Mouse (Mus musculus) adrenal gland, adult 18-20 months (tissue): ENCODE measurements around the gene Ptprg. TPM values are rescaled to one million over a fixed set of nuclear protein-coding genes. Genes with fewer than 3 reads are reported as not detected.
"Not testable (repeated sequence)": the region's sequence is repeated elsewhere in the genome, so short reads cannot be mapped to it uniquely, and the experiment has no call there.

Experiments
- DNase-seq, 2 experiments: peaks; one replicate each; pipeline ENCODE4 v3.0.0; 2021 to 2022; ENCODE audit warnings: low spot score in 2 of 2
- total RNA-seq, 2 experiments: library from RNA; stranded (reverse); gene quantifications; 1 replicate in 1 of 2; 2 replicates in 1 of 2; pipeline ENCODE4 v1.2.3; 2021

Gene Ptprg
- total RNA-seq, 2 experiments from 2014 or later: 78.0 to 111 TPM

DNA sequence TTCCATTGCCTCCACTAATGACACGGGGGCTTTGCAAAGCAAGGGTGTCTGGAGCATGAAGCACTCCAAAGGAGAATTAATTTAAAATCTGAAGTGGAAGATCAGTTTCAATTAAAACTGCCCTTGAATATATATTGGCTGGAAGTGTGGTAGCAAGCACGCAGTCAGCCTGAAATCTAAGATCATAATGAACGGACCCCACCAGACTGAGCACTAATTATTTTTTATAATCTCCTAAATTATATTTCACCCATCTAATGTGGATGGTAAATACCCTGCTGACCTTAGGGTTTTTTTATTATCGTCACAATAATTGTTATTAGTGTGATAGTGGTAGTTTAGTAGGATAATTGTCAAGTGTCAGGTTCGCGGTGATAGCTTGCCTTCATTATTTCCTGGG is 397.0 kb downstream of the Ptprg start:
- no peak for DNase-seq

DNA sequence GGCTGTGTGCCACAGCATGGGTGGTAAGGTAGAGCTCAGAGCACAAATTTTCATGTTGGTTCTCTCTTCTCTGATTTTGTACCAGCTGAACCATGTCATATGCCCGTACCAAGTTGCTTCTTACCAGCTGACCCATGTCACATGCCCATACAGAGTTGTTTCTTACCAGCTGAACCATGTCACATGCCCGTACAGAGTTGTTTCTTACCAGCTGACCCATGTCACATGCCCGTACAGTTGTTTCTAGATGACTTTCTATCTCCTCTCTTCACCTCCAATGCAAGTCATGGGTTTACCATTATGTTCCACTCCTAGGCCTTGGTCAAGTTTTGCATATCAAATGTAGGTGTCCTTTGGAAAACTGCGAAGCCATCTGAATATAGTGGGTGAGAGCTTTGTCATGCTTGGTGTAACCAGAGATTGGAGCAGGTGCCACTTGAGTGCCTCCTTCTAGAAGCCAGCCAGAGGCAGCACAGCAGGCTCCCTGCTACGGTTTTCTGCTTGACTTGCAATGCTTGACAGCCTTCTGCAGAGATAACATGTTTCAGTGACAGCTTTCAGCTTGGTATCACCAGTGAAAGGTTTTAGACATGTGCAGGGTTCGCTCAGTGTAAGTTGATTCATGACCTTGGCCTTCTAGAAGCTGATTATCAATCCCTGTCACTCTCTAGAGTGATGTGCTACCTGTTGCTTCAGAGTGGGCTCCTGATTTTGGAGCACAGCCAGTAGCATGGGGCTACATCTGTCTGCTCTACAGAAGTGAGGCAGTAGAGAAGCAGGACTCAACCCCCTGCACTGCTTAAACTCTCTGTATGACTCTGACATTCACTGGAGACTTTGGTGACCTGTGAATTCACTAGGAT is 401.9 kb downstream of the Ptprg start:
- no peak for DNase-seq

DNA sequence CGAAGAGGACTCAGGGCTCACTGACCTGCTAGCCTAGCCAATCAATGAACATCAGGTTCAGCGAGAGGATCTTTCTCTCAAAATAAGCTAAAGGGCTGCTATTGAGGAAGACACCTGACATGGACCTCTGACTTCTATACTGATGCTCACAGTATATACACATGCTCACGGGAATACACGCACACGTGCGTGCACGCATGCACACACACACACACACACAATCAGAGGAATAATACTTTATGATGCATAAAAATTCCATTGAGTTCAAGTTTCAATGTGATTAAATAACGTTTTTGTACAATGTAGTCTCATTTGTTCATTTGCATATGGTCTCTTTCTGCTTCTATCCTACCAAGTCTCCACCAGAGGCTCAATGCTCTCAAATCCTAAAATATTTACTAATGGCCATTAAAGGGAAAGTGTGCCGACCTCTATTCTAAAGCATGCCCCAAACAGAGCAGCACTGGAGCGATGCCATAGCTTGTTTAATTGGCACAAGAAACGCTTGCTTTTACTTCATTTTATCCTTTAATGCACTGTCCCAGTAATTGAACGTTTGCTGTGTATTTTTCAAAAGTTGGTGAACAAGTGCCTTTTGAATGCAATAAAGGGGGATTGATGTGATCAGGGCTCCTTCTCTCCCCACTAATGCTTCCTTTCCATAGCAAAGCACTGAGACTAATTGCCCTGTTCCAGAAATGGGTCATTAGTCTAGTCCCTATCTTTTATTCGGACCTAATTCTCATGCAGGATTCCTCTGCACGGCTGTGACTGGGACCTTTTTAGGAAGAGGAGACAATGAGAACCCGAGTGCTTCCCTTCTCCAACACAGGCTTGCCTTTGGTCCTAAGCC is 407.2 kb downstream of the Ptprg start:
- no peak for DNase-seq

DNA sequence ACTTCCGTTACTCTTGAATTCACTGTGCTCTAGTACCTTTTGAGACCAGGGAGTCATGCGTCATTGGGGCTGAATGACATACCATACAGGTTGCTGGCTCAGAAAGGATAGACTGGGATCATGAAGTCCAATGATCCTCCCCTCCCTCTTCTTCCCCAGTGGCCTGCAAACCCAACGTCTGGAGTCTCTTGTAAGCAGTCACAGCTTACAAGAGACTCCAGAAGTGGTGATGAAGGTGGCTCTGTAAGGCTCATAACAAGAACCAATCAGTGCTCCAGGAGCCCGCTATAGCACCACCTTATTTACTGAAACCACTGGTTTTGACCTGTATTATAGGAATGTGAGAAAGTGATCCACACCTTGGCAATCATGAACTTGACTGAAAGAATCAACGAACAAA is 408.8 kb downstream of the Ptprg start:
- DNase-seq: no peak

DNA sequence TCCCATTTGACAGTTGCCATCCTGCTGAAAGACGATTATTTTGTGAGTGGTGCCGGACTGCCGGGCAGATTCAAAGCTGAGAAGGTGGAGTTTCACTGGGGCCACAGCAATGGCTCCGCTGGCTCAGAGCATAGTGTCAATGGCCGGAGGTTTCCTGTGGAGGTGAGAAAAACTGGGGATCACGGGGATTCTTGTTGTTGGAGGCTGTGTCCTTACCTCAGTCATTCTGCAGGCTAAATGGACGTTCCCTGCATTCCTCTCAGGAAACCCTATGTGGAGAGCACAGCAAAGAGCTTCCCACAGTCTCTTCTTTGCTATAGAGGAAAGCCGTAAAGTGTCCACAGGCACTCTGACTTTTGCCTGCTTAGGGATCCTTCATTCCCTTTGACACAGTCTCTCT is 409.2 kb downstream of the Ptprg start:
- DNase-seq: no peak

DNA sequence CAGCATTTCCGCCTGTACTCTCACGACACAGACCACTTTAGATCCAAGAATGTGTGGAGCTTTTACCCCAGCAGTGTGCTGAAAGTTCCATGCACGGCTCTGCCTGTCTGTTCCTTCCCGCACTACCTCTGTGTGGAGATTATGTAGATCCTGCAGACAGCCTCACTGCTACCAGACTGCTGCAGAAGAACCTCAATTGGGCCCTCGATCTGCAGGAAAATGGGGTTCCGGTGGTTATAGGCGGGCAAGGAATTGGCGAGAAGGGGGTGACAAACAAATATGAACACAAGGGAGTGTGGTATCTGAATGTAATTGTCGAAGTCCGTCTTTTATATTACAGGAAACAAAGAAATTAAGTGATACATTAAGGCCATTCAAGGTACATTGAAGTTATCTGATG is 410.5 kb downstream of the Ptprg start:
- DNase-seq: no peak

DNA sequence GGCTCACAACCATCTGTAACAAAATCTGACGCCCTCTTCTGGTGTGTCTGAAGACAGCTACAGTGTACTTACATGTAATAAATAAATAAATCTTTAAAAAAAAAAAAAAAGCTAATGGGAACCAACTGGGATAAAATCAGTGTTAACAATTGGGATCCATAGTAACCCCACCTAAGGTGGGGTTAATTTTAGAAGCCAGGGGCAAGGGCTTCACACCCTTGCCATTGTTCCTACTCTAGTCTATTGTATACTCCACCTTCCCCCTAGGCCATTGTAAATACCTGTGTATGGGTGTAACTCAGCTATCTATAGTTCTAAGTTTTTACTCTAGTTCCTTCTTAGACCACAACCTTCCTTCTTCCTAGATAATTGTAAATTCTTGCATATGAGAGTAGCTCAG is 411.0 kb downstream of the Ptprg start:
- not testable (repeated sequence) for DNase-seq

DNA sequence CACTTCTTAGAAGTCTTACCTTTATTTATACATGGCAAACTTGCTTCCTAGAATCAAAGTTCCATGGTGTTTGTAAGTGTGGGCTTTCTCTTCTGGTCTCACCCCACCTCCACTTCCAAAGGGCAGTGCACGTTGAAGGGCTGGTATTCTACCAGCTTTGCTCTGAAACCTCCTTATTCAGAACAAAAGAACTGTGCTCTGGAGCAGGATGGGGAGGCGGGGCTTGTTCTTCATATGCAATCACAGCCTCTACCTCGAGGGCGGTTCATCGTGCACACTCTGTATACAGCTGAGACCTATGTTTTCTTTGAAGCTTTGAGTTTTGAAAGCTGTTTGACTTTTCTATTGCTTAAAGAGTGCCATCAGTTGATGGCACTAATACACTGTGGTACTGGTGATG is 412.5 kb downstream of the Ptprg start:
- no peak for DNase-seq

DNA sequence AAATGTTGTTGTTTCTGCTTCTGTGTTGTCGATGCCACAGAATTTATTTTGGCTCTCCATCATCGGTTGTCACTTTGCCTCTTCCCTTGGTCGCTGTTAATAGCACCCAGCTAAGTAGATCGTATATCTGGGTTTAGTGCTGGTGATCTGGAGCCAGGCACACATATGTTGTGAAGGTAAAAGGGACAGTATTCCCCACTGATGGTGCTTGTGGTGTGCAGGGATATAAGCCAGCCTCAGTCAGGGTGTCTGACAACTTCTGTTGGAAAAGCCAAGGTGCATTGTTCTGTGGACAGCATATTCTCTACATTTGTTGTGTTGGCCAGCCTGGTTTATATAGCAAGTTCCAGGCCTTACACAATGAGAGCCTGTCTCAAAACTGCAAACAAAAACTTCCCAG is 428.4 kb downstream of the Ptprg start:
- DNase-seq: no peak

DNA sequence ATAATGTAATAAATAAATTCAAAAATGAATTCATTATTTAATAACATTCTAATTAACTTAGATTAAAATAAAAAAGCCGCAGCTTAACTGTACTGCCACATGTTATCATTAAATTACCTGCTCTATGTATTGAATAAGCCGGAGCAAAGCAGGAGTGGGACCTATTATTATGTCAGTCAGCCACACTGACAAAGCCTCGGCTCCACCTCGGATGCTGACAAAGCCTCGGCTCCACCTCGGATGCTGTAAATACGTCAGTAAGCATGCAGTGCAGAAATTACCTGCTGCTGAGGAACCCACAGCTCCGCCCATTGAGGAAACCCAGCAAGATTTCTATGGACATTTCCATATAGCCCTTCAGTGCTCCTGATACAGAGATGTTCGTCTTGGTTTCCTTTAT is 429.7 kb downstream of the Ptprg start:
- DNase-seq: no peak

DNA sequence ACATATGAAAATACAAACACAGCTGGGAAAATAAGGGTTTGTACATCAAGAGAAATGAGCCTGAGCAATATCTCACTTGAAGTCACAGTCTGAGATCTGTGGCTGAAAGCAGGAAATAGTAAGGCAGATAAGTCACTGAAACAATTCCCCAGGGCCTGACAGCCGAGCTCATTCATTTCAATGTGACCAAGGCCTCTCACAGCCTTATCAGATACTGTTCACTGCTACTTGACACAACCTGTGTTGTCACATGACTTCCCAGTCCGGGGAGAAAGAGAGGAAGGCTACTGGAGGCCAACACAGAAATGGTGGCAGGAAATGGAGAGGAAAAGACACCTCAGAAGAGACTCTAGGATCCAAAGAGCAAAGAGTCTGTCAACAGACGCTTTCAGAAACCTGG is 430.8 kb downstream of the Ptprg start:
- no peak for DNase-seq

DNA sequence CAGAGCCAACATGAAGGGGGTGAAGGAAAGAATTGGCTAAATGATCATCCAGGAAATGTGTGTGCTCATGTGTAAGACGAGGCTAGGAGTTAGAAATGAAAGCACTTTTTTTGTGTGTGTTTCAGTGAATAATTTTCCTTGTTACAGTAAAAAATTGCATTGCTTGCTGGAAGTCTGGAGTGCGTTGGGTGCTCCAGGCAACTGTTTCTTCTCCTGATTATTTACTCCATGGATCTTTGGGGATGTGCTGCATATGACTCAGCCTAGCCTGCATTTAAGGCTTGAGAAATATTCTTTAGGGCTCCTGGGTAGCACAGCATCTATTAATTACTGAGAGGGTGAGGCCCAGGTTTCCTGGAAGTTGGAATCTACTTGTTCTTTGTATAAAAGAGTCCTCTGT is 435.6 kb downstream of the Ptprg start:
- no peak for DNase-seq

DNA sequence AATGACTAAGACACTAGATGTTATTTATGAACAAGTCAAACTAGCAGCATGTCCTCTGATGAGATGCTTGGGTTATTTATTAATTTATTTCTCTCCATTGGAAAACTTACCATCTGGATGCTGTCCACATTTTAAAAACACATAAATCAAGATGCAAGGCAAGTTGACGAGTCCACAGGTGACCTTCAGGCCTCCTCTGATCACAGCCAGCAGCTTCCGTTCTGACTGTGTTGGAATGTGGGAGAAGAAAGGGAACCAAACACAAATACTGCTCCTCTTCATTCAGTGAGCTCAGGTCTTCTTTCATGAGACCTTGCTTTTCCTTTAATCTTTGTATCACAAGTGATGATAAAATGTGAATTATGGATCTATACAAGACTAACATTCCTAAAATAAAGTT is 437.8 kb downstream of the Ptprg start:
- DNase-seq: no peak

DNA sequence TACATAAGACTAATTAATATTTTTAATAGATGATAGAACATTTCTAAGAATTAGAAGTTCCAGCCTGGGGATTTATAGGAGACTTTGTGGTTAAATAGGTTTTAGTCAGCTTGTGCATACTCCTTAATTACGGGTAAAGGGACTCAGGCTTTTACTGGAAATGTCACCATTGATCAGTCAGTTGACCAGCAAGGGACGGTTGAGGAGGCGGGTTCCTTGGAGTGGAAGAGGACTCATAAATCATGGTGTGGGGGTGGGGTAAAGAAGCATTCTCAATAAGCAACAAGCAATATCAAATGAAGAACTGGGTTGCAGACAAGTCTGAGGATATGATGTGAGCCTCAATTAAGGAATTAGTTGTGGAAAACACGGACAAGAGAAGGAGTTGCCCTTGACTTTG is 438.8 kb downstream of the Ptprg start:
- DNase-seq: no peak

DNA sequence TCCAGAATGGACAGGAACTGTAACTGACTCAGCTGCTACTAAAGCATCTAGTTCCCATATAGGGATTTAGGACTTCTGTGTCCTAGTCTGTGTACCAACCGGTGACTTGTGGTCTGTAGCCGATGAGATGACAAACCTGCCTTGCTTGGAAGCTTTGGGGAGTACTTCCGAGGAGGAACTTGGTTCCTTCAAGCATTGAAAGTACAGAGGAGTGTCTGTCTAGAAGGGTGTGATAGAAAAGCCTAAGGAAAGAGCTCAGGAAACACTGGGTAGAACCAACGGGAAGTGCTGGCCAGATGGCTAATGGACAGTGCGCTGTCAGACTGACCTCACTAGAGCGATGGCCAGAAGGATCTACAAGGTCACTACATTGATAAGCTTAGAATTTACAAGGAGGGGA is 439.2 kb downstream of the Ptprg start:
- DNase-seq: no peak

DNA sequence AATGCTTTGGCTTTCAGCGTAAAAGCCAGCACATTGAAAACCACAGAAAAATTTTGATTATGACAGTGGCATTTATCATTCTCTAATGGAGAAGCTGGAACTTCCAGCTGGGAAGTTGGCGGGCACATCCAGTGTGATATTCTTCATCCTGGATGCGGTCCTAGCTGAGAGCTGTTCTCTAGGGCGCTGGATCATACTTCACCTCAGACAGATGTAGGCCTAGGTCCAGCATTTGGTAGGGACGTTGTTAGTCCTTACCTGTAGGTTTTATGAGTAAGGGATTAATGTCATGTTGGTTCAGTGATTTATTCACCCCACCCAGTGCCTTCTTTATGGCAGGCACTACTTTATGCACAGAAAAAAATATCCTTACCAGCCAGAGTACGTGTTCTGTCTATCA is 444.2 kb downstream of the Ptprg start:
- no peak for DNase-seq

DNA sequence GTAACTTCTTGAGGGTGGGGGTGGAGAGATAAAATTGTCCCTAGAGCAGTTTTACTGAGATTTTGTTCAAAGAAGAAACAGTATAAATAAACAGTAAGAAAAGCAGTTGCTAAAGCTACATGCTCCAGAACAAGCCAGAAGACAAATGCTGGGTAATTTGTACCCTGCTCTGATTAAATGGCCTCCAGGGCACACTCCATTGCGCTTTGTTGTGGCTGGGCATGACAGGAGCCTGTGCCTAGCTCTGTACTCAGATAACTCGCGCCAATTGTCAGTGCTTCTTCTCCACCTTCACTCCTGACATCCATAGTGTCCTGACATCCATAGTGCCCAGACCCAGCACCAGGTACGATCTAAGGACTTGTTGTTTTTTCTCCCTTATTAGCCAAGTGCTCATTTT is 445.1 kb downstream of the Ptprg start:
- DNase-seq: no peak

DNA sequence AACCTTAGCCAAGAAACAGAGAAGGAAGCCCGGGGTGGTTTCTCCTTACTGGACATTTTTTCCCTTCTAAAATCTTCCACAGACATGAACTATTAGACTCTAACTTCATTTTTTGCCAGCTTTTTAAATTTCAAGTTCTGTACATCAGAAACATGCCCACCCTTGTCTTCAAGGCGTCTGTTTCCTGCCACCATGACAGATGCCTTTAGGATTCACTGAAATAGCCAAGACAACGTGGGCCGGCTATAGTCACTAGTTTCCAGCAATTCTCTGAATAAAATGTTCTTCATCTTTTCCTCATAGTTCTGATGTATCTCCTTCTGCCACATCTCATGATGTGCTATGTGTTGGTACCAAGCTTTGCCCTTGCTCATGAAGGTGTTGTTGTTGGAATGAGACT is 450.7 kb downstream of the Ptprg start:
- DNase-seq: no peak

DNA sequence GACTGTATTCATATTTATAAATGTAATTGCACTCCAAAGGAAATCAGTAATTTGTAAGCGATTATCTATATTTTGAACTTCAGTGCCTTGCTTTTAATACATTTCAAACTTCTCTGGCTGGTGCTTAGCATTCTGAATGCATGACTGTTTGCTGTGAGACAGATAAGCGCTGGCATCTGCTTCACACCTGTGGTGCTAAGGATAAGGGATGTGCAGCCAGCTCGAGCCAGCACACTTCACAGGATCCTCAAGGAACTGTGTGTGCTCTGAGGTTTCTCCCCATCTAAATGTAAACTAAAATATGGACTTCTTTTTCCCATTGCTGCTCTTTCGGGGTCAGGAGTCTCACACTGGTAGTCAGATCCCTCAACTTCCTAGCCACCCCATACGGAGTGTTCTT is 458.4 kb downstream of the Ptprg start:
- no peak for DNase-seq

DNA sequence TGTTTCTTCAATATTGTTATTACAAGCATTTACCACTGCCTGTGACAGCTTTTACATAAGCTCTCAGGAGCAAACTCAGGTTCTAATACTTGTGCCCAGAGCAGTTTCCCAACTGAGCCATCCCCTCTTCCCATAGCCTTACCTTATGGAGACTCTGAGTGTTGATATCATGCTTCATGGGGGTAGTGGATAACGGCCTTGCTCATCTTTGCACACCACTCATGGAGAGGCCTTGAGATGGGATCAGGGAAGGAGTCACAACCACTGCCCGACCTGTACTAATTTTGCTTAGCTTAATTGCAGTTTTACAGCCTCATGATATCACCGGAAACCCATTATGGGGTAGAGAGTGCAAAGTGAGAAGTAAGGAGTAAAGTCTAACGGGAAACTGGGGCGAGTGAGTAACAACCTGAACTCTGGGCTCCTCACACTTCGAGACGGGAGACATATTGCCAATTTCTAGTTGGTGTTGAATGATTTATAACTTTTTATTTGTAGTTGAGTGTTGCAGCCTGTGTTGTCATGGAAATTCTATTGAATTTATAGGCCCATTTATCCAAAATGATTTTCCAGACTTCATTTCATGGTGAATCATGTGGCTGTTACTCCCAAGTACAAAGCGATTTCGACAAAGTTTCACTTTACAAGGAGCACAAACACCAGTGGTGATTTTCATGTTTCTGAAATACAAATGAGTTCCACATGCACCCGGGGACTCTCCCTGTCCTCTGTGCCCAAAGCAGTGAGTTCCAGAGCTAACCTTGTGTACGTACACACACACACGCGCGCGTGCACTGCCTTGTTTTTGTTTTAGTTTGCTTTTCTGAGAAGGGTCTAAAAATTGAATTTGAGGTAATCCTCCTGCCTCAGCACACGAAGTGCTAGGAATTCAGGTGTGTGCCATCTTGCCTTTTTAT is 472.7 kb downstream of the Ptprg start:
- DNase-seq: no peak

DNA sequence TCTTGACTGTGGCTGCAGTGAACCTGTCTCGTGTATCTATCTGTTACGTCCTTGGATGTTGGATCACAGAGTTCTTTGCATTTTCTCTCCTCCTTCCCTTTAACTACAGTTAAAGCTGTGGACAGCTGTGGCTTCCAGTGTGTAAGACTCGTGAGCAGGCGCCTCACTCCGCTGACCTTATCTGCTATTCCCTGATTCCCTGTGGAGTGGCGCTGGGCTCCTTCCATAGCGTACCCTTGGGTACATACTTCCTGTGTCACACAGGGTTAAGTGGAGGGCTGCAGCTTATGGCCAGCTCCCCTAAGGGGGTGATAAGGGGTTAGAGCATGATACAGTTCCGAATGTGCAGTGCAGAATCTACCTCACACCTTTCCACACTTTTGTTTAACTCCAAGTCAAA is 473.9 kb downstream of the Ptprg start:
- no peak for DNase-seq
